Mouse (Mus musculus) heart, postnatal 0 days (tissue): ENCODE results near the gene Meis2. TPM values are rescaled to one million over a fixed set of nuclear protein-coding genes. Genes with fewer than 3 reads are reported as not detected.

Experiments used
- ATAC-seq: fragments of 200-750 bp; cut with Nextera tagmentation; 2 replicates; pipeline ENCODE4 v1.8.0; 2017; ENCODE audit warnings: low read depth, moderate number of reproducible peaks, moderate library complexity; ENCODE audit not compliant: insufficient read depth
- DNase-seq: peaks from one replicate; pipeline ENCODE4 v3.0.0-alpha.2; 2016; ENCODE audit warnings: low spot score
- H3K27ac ChIP-seq: fragments of 300-500 bp; sonication (generic); 2 replicates; pipeline ENCODE4 v1.5.1; 2014; ENCODE audit warnings: low read depth, mild to moderate bottlenecking
- H3K27me3 ChIP-seq: fragments of 300-500 bp; sonication (generic); 2 replicates; pipeline ENCODE4 v1.6.1; 2014; ENCODE audit warnings: low read length, mixed read lengths; ENCODE audit not compliant: control insufficient read depth, insufficient read depth
- H3K36me3 ChIP-seq: fragments of 300-500 bp; sonication (generic); replicated peaks from 2 replicates; pipeline ENCODE4 v1.6.1; 2014; ENCODE audit warnings: low read length, mixed read lengths; ENCODE audit not compliant: control insufficient read depth, insufficient read depth
- H3K4me1 ChIP-seq: fragments of 300-500 bp; sonication (generic); 2 replicates; pipeline ENCODE4 v1.6.1; 2014; ENCODE audit warnings: antibody characterized with exemption; ENCODE audit not compliant: control insufficient read depth, insufficient read depth
- H3K4me2 ChIP-seq: fragments of 300-500 bp; sonication (generic); 2 replicates; pipeline ENCODE4 v1.6.1; 2014; ENCODE audit warnings: low read depth, mild to moderate bottlenecking, low read length, moderate library complexity
- H3K4me3 ChIP-seq: fragments of 300-500 bp; sonication (generic); 2 replicates; pipeline ENCODE4 v1.5.1; 2014; ENCODE audit warnings: low read depth, low read length
- H3K9ac ChIP-seq: fragments of 300-500 bp; sonication (generic); replicated peaks from 2 replicates; pipeline ENCODE4 v1.6.1; 2014; ENCODE audit warnings: low read depth, low read length, mixed read lengths
- H3K9me3 ChIP-seq: fragments of 300-500 bp; sonication (generic); replicated peaks from 2 replicates; pipeline ENCODE4 v1.6.1; 2016; ENCODE audit warnings: low read length; ENCODE audit not compliant: control insufficient read depth
- CTCF ChIP-seq: IDR thresholded peaks from 2 replicates; pipeline ENCODE4 v1.5.1; 2016; ENCODE audit warnings: antibody characterized with exemption, control low read depth, low read depth
- EP300 ChIP-seq: IDR thresholded peaks from 2 replicates; pipeline ENCODE4 v1.6.1; 2016; ENCODE audit warnings: antibody characterized with exemption, low read depth
- WGBS: fragments of 180-500 bp; shearing (Covaris S2); extraction: QIAGEN DNeasy Blood & Tissue Kit; methylation state at CpG from one replicate; pipeline ENCODE4 v1.1.7; 2014; 5-methylcytosine and 5-hydroxymethylcytosine counted together
- polyA plus RNA-seq: library from polyadenylated mRNA; unstranded; fragments of >200 nt; fragmentation: Nextera tagmentation; extraction: Ambion mirVana; gene quantifications from 2 replicates; pipeline ENCODE4 v1.2.1, GENCODE M21; 2015
- total RNA-seq: library from RNA; depleted of rRNA; stranded (reverse); fragments of >200 nt; gene quantifications from 2 replicates; pipeline ENCODE4 v1.2.3, GENCODE M21; 2014; ENCODE audit warnings: low replicate concordance

The Meis2 gene
- total and polyA plus RNA-seq, 2 experiments from 2014 or later, result 15.4 to 42.2 TPM

GRCm38 (mm10) chr2:115893113-115893512 is 172.5 kb downstream of the Meis2 start:
- DNase-seq (no peak), ATAC-seq (no peak)
- TF ChIP-seq CTCF, result no peak
- no peak for TF ChIP-seq EP300
- 39% methylated on average over 6 of the region's 6 CpGs for WGBS
- Histone ChIP-seq H3K27ac (no peak overlapping the region), H3K9me3 (no peaks in the 10 kb centered on the region), H3K36me3 (no peaks in the 10 kb centered on the region), H3K27me3 (no peaks in the 10 kb centered on the region), H3K4me2 (no peak overlapping the region), H3K4me1 (peaks cover 20% of the 10 kb centered on the region), H3K4me3 (no peak overlapping the region), H3K9ac (no peak overlapping the region)

- H3K36me3 ChIP-seq, result no peaks in the 10 kb centered on the region
Observed at GRCm38 (mm10) chr2:115890715-115891114, 174.9 kb downstream of the Meis2 start.

GRCm38 (mm10) chr2:115890030-115890429 is 175.6 kb downstream of the Meis2 start:
- Histone ChIP-seq H3K9ac (no peak overlapping the region), H3K9me3 (no peaks in the 10 kb centered on the region), H3K4me3 (no peak overlapping the region), H3K36me3 (no peaks in the 10 kb centered on the region), H3K27ac (no peak overlapping the region), H3K27me3 (no peaks in the 10 kb centered on the region), H3K4me1 (peaks cover 2% of the 10 kb centered on the region; the same call in 1 of the 2 replicates), H3K4me2 (no peak overlapping the region)
- TF ChIP-seq EP300 (no peak), CTCF (no peak)
- DNase-seq, result no peak
- 85% methylated on average over 3 of the region's 3 CpGs for WGBS
- ATAC-seq, result no peak

More at GRCm38 (mm10) chr2:115890715-115891114, 174.9 kb downstream of the Meis2 start:
- WGBS, result 67% methylated on average over 2 of the region's 2 CpGs
- H3K27me3 ChIP-seq, result no peaks in the 10 kb centered on the region
- no peak overlapping the region for H3K27ac ChIP-seq
- DNase-seq (no peak), ATAC-seq (no peak)
- peaks cover 9% of the 10 kb centered on the region for H3K4me1 ChIP-seq
- no peak overlapping the region for H3K9ac ChIP-seq
- no peak overlapping the region for H3K4me2 ChIP-seq
- TF ChIP-seq EP300, result no peak
- no peak for TF ChIP-seq CTCF
- no peak overlapping the region for H3K4me3 ChIP-seq
- no peaks in the 10 kb centered on the region for H3K9me3 ChIP-seq

GRCm38 (mm10) chr2:115889212-115889611 is 176.4 kb downstream of the Meis2 start:
- 94% methylated on average over 4 of the region's 4 CpGs for WGBS
- Histone ChIP-seq H3K9ac (no peak overlapping the region), H3K27me3 (no peaks in the 10 kb centered on the region), H3K27ac (no peak overlapping the region), H3K9me3 (no peaks in the 10 kb centered on the region), H3K4me1 (no peaks in the 10 kb centered on the region), H3K36me3 (no peaks in the 10 kb centered on the region), H3K4me2 (no peak overlapping the region), H3K4me3 (no peak overlapping the region)
- TF ChIP-seq EP300 (no peak), CTCF (no peak)
- ATAC-seq (no peak), DNase-seq (no peak)

GRCm38 (mm10) chr2:115888336-115889077 is 177.1 kb downstream of the Meis2 start:
- TF ChIP-seq EP300 (no peak), CTCF (no peak)
- no peak overlapping the region for H3K4me2 ChIP-seq
- no peaks in the 10 kb centered on the region for H3K4me1 ChIP-seq
- whole genome bisulfite sequencing, result 78% methylated on average over 5 of the region's 5 CpGs
- H3K27me3 ChIP-seq, result no peaks in the 10 kb centered on the region
- no peak overlapping the region for H3K9ac ChIP-seq
- ATAC-seq (no peak), DNase-seq (no peak)
- no peaks in the 10 kb centered on the region for H3K9me3 ChIP-seq
- no peak overlapping the region for H3K27ac ChIP-seq
- H3K4me3 ChIP-seq, result no peak overlapping the region
- H3K36me3 ChIP-seq, result no peaks in the 10 kb centered on the region

GRCm38 (mm10) chr2:115887631-115888030 is 178.0 kb downstream of the Meis2 start:
- H3K36me3 ChIP-seq, result no peaks in the 10 kb centered on the region
- H3K4me2 ChIP-seq, result no peak overlapping the region
- H3K9ac ChIP-seq, result no peak overlapping the region
- H3K4me3 ChIP-seq, result no peak overlapping the region
- H3K4me1 ChIP-seq, result no peaks in the 10 kb centered on the region
- no peaks in the 10 kb centered on the region for H3K27me3 ChIP-seq
- no peak for TF ChIP-seq CTCF
- TF ChIP-seq EP300, result no peak
- H3K9me3 ChIP-seq, result no peaks in the 10 kb centered on the region
- DNase-seq (no peak), ATAC-seq (no peak)
- no peak overlapping the region for H3K27ac ChIP-seq
- WGBS, result 66% methylated on average over 1 of the region's 1 CpGs
